Mouse (Mus musculus) forebrain, embryonic 15.5 days (tissue): ENCODE results near the gene Enpp1. TPM values are rescaled to one million over a fixed set of nuclear protein-coding genes. Genes with fewer than 3 reads are reported as not detected.

Source experiments
- ATAC-seq: fragments of 200-750 bp; cut with Nextera tagmentation; replicated peaks from 2 replicates; pipeline ENCODE4 v1.8.0; 2017; ENCODE audit warnings: mild to moderate bottlenecking, moderate TSS enrichment, moderate library complexity
- H3K27ac ChIP-seq: fragments of 300-500 bp; sonication (generic); replicated peaks from 2 replicates; pipeline ENCODE4 v1.5.1; 2015; ENCODE audit warnings: mild to moderate bottlenecking, inconsistent platforms
- H3K27me3 ChIP-seq: fragments of 300-500 bp; sonication (generic); 2 replicates; pipeline ENCODE4 v1.6.1; 2015; ENCODE audit warnings: inconsistent platforms
- H3K36me3 ChIP-seq: fragments of 300-500 bp; sonication (generic); 2 replicates; pipeline ENCODE4 v1.6.1; 2015; ENCODE audit warnings: mild to moderate bottlenecking, inconsistent platforms
- H3K4me1 ChIP-seq: fragments of 300-500 bp; sonication (generic); 2 replicates; pipeline ENCODE4 v1.6.1; 2015; ENCODE audit warnings: inconsistent platforms
- H3K4me2 ChIP-seq: fragments of 300-500 bp; sonication (generic); replicated peaks from 2 replicates; pipeline ENCODE4 v1.6.1; 2015; ENCODE audit warnings: mild to moderate bottlenecking, inconsistent platforms
- H3K4me3 ChIP-seq: fragments of 300-500 bp; sonication (generic); 2 replicates; pipeline ENCODE4 v1.5.1; 2015; ENCODE audit warnings: mild to moderate bottlenecking, inconsistent platforms
- H3K9ac ChIP-seq: fragments of 300-500 bp; sonication (generic); replicated peaks from 2 replicates; pipeline ENCODE4 v1.6.1; 2015; ENCODE audit warnings: mild to moderate bottlenecking, inconsistent platforms
- H3K9me3 ChIP-seq: fragments of 300-500 bp; sonication (generic); 2 replicates; pipeline ENCODE4 v1.6.1; 2016; ENCODE audit warnings: inconsistent platforms
- WGBS: fragments of 180-500 bp; shearing (Covaris S2); methylation state at CpG from one replicate; pipeline ENCODE4 v1.1.7; 2015; ENCODE audit warnings: mixed read lengths; 5-methylcytosine and 5-hydroxymethylcytosine counted together
- polyA plus RNA-seq: library from polyadenylated mRNA; unstranded; fragments of >200 nt; fragmentation: Nextera tagmentation; extraction: Ambion mirVana; gene quantifications from 2 replicates; pipeline ENCODE4 v1.2.1, GENCODE M21; 2015

Gene Enpp1
- polyA plus RNA-seq, 1 experiment from 2014 or later, result 1.8 TPM

DNA sequence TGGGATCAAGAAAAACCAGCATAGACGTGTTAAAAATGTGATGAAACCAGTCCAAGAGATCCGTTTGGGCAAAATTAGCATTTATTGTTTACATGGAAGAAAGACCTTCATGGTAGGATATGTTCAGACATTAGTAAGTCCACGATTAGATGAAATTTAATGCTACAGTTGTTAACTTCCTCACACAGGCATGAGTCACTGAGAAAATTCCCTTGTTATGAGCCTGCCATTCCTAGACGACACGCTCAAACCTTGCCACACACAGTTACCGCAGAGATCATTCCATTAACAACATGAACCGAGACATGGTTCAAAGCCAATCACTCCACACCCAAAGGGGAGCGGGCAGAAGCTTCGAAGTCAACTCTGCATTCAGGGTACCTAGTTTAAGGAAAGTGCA, 122.7 kb downstream of the Enpp1 start:
- no peak overlapping the region for H3K9ac ChIP-seq
- no peak overlapping the region for H3K27ac ChIP-seq
- ATAC-seq, result no peak
- H3K36me3 ChIP-seq, result no peaks in the 10 kb centered on the region
- no peaks in the 10 kb centered on the region for H3K4me1 ChIP-seq
- H3K4me2 ChIP-seq, result no peak overlapping the region
- WGBS, result 95% methylated on average over 9 of the region's 9 CpGs
- no peaks in the 10 kb centered on the region for H3K9me3 ChIP-seq
- H3K27me3 ChIP-seq, result no peaks in the 10 kb centered on the region
- no peak overlapping the region for H3K4me3 ChIP-seq

- no peak overlapping the region for H3K4me2 ChIP-seq
- WGBS, result 83% methylated on average over 4 of the region's 4 CpGs
- ATAC-seq, result no peak
Measured at GRCm38 (mm10) chr10:24588824-24589223, 123.1 kb downstream of the Enpp1 start.

More at GRCm38 (mm10) chr10:24588824-24589223, 123.1 kb downstream of the Enpp1 start:
- Histone ChIP-seq H3K4me3 (no peak overlapping the region), H3K4me1 (no peaks in the 10 kb centered on the region), H3K9ac (no peak overlapping the region), H3K27ac (no peak overlapping the region), H3K36me3 (no peaks in the 10 kb centered on the region), H3K9me3 (no peaks in the 10 kb centered on the region), H3K27me3 (no peaks in the 10 kb centered on the region)

Other genes with a start within 250 kb of the Enpp1 start
- 2.3 and 2.4 TPM in 2 replicates for gene Ccn2, start 116.7 kb downstream of the Enpp1 start, polyA plus RNA-seq
- 1.5 and 2.1 TPM in 2 replicates for gene Enpp3, start 130.7 kb upstream of the Enpp1 start, polyA plus RNA-seq
- 29.4 and 32.7 TPM in 2 replicates for gene Med23, start 157.8 kb upstream of the Enpp1 start, polyA plus RNA-seq
- 0.65 and 0.66 TPM in 2 replicates for gene Arg1, start 215.3 kb upstream of the Enpp1 start, polyA plus RNA-seq